Mouse (Mus musculus): Measurements from ENCODE around the gene Cdk15.

Gene Cdk15

DNA sequence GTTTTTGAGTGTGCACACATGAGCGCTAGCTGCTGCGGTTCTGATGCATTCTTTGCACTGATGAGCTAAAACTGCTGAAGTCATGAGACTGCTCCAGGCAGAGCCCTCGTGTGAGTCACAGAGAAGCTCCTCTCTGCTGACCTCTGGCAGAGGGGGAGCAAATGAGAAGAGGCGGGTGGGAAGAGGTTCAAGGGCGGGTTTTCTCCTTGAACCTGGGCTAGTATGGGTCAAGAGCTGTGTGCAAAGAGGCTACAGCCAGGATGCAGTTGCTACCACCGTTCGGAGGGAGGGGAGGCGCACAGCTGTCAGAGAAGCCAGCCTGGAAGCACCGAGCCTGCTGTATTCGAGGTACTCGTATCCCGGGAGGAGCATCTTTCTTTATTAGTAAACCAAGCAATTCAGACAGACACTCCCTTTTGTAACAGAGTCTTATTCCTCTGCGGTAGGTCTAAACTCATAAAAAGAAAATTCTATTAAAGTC is at the start of gene Cdk15:
TSS of gene Cdk15 (plus strand) at position 156 of the 481 bp plus-strand sequence.
- in situ Hi-C loops (cut with MboI, MseI), result no loop called here

DNA sequence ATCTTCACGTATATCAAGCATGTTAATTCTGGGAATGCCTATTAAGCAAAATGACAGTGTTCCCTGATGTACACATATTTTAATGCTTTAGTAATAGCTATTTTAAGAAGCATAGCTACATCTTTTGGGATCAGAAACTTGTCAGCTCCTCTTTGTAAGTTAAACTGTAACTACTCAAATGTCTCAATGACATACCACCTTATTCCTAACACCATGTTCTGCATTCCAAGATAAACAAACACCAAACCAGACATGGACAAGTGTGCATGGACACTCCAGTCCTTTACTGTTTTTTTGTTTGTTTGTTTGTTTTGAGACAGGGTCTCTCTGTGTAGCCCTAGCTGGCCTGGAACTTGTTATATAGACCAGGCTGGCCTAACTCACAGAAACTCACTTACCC is 48.4 kb upstream of the Cdk15 start:
- in situ Hi-C loops (cut with MboI, MseI), result no loop called here

DNA sequence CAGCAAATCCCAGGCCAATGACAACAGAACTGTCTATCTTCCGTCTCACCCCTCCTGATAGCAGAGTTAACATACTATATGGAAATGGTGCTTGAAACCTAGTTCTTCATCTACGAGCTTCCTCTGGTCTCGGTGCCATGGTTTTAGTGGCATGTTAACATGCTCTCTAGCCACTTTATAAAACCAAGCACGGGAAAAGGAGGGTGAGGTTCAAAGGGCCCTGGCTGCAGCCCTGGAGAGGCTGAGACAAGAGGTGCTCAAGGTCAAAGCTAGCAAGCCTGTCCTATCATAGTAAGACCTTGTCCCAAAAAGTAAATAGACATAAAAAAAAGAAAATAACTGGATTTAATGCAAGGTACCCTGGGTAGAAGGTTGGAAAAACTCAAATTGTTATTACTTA is 45.1 kb upstream of the Cdk15 start:
- in situ Hi-C loops (cut with MboI, MseI), result no loop called here

DNA sequence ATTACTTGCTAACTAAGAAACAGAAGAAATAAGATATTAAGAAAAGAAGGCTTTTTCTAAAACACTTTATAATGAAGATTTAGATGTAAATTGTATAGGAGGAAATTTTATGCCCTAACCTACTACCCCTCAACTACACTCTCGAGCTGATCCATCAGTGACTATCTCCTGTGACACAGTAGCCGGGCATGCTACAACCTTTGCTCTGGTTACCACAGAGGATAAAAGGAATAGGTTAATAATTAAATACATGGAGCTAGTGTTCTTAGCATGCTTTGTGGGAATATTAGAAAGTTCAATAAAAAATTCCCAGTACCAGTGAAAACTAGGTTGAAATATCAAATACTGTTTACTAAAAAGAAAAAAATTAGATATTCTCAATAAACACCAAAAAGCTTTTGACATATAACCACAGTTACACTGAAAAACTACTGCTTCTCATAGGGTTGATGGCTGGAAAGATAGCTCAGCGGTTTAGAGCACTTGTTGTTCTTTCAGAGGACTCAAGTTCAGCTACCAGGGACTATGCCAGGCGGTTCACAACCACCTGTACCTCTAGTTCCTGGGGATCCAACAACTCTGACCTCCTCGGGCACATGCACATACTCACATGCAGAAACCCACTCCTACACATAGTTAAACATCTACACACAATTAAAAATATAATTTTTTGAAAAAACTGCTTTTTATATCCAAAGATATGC is 44.5 kb upstream of the Cdk15 start:
- in situ Hi-C loops (cut with MboI, MseI), result no loop called here

DNA sequence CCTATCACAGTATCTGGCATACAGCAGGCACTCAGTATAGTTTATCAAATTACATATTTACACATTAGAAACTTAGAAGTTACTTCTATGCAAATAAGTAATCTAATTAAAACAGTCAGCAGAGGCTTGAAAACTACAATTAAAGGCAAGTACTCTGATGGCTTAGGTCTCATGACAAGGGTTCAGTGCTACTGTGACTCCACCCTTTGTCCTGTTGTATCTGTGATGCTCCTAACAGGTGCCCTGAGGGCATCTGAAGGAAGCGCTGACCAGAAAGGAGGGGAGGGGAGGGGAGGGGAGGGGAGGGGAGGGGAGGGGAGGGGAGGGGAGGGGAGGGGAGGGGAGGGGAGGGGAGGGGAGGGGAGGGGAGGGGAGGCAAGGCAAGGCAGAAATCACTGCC is 43.8 kb upstream of the Cdk15 start:
- in situ Hi-C loops (cut with MboI, MseI), result no loop called here

DNA sequence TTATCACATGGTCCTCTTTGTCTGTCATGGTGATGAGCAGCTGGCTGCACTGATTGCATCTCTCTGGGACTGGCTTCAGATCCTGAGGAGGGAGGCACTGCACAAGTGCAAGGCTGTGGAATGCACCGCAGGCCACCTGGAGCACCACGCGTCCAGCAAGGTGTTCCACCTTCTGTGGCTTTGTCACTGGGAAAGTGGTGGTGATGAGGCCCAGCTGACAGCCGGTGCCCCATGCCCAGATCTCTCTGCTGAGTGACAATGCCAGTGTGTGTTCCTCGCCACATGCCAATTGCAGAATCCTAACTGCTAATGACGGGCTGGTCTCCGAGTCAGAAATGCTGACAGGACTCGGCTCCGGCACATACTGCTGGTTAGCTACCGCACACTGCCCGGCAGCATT is 41.3 kb upstream of the Cdk15 start:
- in situ Hi-C loops (cut with MboI, MseI), result no loop called here

DNA sequence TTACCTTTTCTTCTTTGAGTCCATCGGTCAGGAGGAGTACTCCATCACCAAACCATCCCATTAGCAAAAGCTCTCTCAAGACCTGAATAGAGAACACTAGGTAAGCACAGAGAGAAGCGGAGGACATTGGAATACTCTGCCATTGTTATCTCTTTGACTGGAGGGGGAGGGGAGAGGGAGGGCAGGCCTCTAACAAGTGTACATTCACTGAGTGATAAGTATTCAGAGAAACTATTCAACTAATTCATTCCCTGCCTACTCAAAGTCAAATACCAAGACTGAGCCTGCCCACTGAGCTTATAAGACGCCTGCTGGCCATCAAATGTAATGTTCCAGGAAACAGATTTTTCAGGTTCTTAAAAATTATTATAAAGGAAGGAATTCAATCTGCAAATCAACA is 36.3 kb upstream of the Cdk15 start:
- in situ Hi-C loops (cut with MboI, MseI), result no loop called here

DNA sequence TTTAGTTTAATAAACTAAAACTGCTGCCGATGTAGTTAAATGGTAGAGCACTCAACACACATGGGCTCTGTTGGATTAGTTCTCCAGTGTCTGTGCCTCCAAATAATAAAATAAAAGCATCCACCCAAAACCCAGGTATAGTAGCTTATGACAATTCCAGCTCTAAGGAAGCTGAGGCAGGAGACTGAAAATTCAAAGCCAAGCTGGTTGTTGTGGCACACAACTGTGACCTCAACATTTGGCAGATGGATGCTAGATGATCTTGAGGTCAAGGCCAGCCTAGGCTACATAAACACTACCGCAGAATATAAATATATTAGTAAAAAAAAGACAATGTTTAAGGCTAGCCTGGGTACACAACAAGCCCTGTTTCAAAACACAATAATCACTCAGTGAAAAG is 35.1 kb upstream of the Cdk15 start:
- in situ Hi-C loops (cut with MboI, MseI), result no loop called here

DNA sequence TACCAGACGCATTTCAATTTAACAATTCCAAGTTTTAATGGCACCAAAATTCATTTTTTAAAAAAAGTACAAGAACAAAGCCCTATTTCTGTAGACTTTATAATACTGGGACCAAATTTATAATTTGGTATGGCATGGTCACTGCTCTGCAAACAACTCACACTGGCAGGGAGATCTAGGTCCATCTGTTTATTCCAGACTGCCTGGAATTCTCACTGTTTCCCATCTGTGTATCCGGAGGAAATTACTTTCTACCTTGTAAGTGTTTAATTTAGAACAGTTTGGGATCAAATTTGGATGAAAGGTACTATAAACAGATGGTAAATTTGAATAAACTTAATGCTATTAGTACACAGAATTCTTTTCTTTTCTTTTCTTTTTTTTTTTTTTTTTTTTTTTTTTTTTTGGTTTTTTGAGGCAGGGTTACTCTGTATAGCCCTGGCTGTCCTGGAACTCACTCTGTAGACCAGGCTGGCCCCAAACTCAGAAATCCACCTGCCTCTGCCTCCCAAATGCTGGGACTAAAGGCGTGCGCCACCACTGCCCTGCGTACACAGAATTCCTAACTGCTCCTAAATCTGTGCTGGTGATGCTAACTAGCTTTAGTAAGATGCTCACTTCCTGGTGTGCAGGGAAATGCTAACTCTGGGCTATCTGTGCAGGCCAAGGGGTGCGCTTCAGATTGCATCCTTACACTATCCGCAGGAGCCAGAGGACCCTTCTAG is 34.4 kb upstream of the Cdk15 start:
- in situ Hi-C loops (cut with MboI, MseI), result no loop called here

DNA sequence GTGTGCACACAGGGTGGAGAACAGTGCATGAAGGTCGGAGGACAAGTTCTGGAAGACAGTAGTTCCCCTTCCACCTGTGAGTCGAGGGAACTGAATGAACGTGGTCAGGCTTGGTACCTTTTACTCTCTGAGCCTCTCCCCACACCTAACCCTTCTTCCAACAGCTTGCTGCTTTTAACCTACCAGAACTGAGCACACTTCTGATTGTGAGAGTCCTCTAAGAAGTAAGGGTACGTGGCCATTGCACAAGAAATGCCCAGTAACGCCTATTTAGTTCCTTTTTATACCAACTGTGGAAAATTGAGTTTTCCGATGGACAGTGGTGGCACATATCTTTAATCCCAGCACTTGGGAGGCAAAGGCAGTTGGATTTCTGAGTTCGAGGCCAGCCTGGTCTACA is 28.2 kb upstream of the Cdk15 start:
- in situ Hi-C loops (cut with MboI, MseI), result no loop called here

DNA sequence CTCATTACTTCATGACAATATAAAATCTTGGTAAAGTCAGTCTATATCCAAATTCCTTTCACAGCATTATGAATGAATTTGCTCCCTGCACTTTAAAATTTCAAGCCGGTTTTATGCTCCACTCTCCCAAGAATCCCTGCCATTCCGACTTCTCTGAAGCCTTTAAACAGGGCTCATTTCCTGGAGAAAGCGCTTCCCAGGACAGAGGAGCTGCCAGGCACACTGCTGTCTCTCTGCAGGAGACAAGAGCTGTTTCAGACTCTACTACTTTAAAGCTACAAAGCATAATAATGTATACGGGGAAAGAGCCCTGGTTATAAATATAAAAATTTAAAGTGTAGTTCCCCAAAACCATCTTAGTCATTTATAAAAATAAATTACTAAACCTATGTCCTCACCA is 27.5 kb upstream of the Cdk15 start:
- in situ Hi-C loops (cut with MboI, MseI), result no loop called here

DNA sequence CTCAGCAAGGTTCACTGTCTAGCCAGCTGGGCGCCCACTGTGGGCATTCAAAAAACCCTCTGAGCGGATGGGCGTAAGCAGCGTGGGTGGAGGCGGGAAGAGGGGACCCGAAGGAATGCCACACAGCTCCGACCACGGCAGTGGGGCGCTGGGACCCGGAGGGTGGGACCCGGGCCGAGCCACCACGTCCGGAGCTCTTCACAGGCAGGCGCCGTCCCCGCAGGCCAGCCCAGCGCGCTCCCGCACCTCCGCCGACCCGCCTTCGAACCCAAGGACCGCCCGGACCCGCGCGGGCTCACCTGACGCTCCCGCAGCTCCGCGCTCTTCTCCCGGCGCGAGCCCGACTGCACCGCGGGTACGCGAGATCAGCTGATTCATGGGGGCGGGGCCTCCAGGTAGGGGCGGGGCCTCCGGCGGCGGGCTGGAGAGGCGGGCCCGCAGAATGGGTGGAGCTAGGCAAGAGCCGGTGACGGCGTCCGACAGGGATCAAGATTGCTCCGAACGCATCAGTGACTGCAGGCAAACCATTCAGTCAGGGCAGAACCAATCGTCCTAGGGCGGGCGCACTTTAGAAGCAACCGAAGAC is 19.8 kb upstream of the Cdk15 start, which contains the start of gene Als2:
TSS of gene Als2 (minus strand) at position 376 of the 586 bp plus-strand sequence.
- in situ Hi-C loops (cut with MboI, MseI), result no loop called here

DNA sequence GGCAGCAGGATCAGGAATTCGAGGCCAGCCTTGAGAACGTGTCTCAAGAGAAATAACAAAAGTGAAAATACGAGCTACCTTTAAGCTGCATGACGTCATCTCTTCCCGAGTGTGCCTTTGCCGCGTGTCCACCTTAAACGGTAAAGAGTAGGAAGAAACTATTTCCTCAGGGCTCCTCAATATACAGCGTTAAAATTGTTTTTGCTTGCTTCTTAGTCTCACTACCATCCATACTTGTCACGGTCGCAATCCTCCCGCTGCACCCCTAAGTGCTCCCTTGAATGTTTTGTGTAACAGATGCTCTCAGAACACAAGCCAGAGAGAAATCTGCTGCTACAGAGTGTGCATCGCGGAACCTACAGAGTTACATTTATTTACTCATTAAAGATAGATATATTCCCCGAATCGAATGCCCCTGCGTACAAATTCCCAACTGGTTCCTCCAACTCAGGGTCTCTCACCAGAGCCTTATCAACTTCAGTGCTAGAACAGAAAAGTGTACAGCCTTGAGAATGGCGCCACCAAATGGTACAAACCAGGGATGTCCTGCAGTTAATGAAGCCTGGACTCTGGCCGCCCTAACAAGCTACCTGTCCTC is 19.0 kb upstream of the Cdk15 start:
- in situ Hi-C loops (cut with MboI, MseI), result no loop called here

DNA sequence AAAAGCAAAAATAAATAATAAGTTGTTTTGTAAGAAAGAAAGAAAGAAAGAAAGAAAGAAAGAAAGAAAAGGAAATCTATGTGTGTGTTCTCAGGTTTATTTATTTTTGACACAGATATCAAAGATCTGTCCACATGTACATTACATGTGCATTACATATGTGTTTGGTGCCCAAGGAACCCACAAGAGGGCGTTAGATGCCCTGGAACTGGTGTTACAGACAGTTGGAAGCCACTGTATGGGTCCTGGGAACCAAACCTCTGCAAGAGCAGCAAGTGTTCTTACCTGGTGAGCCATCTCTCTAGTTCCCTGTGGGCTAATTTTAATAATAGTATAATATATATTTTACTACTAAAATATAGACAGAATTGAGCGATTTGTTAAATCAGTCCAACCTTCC is 12.9 kb upstream of the Cdk15 start:
- in situ Hi-C loops (cut with MboI, MseI), result loop anchor here (10.0 kb wide), 1 partner anchor 89 kb away; no protein-coding TSS in a partner anchor

DNA sequence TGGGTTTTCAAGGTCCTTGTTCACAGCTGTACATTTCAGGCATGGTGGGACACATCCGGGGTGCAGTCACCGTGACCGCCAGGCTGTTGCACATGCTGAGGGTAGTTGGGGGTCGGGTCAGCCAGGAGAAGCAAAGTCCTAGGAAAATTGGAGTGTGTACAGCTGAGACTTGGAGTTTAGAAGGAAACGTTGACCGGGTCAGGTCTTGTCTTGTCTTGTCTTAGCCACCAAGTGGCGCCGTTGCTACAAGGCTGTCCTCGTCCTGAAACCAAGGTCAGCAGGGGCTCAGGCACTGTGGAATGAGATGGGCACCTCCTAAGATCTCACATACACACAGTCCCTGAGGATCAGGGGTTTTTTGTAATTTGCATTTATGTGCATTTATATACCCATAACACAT is 9.1 kb upstream of the Cdk15 start:
- in situ Hi-C loops (cut with MboI, MseI), result loop anchor here (10.0 kb wide), 1 partner anchor 93 kb away; no protein-coding TSS in a partner anchor

DNA sequence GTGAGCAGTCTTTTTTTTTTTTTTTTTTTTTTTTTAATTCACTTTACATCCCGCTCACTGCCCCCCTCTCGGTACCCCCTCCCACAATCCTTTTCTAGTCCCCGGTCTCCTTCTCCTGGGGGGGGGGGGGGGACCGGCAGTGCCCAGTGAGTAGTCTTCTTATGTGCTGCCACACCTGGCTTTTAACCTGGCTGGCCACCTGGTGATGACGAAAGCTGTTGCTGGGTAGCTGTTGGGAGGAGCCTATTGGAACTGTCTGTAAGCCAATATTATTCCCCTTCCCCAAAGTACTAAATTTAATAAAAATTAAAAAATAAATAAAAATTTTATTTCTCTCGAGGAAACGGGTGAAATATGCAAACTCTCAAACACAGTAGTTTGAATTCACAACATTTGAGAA is 3.9 kb upstream of the Cdk15 start:
- in situ Hi-C loops (cut with MboI, MseI), result no loop called here

DNA sequence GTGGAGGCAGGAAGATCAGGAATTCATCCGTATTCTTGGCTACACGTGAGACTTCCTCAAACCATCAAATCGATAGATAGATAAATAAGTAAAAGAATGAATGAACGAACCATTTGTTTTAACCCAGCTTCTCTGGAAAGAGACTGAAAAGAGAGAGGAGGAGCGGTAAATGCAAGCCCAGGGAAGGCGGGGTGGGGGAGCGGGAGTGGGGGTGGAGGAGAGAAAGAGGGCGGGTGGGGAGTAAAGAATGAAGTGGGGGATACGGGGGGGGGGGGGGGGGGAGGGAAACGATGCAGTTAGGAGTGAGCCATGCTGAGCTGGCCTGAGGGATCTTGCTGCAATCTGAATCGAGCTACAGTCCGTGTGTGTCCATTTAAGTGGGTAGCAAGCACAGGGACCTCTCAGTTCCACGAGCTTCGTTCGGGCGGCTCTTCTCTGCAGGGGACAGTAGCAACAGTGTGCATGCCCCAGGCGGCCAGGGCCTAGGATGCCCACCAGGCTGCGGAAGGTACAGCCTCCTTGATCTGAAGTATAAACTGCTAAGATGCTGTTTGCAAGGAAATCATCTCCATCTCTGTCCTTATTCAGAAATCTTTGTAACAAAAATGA is 3.3 kb upstream of the Cdk15 start:
- in situ Hi-C loops (cut with MboI, MseI), result no loop called here

DNA sequence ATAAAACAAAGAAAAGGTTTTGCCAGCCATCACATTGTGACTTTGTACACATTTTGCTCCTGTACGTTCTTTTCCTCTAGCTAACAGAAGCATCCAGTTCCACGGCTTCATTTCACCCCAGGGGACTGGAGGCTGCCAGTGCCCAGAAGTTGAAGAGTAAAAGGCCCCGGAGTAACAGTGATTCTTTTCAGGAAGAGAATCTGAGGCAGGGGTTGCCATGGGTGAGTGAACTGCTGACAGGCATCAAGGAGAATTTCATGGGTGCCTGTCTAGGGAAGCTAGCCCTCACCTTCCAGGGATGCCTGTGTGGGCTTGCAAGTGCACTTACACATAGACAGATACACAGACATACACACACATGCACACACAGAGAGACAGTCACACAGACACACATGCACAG is 1.0 kb downstream of the Cdk15 start:
- in situ Hi-C loops (cut with MboI, MseI), result no loop called here

DNA sequence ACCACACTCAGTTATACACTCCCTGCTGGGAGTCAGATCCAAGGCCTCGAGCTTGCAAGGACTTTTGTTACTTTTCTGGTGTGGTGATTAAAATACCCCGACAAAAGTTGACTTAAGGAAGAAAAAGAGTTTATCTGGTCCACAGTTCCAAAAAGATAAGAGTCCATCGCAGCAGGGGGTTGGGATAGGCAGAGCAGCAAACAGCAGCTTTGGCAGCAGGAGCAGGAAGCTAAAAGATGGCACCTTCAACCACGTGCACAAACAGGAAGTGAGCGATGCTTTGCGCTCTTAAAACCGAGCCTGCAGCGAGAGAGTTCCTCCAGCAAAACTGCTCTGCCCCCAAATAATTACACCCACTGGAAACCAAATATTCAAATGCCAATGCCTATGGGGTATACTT is 12.2 kb downstream of the Cdk15 start:
- in situ Hi-C loops (cut with MboI, MseI), result no loop called here

DNA sequence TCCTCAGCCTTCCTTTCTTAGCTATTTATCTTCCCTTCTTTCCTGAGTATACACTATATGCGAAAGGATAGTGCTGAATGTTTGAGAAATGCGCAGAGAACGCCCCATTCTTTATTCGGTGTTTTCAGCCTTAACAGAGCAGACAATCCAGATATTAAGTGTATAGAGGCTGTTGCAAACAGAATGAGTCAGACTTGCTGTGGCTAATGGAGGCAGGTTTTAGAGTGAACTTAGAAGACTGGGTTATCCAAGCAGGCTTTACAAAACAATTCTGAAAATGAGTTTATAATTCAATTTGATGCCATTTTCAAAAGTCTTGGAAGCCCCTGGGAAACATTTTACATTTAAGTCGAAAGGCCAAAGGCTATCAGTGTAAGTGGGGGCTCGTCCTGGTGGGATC is 12.8 kb downstream of the Cdk15 start:
- in situ Hi-C loops (cut with MboI, MseI), result no loop called here

DNA sequence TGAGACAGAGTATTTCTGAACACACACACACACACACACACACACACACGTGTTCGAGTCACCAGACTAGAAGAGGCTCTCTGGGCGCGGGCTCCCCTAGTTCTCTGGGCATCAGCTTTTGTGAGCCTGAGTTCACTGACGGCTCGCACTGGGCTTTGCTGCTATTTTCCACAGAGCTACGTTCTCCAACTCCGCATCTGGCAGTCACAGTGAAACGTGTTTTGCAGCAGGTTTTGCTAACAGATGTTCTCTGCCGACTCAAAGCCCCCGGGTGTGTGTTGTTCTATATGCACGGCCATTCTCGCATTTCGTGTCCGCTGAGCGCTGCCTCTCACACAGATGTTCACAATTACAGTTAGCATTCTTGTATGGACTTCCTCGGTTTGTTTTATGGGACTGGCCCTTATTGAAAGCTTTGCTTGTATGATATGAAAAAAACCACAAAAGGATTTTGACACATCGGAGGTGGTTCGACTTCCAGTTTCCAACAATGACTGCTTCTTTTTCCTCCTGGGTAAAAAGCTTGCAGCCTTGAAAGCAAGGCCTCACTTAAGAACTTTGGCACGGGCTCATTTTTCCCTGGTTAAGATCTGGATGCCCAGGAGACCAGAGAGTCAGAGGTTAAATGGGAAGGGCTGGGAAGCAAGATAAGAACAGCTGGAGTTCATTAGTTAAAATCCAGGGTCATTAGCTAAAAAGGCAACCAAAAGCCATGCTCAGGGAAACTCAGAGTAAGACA is 13.4 kb downstream of the Cdk15 start:
- in situ Hi-C loops (cut with MboI, MseI), result no loop called here
